Mouse (Mus musculus) c-Kit-positive CD71-positive TER-119-negative erythroid progenitor cells, embryonic 14.5 days (primary cell): ENCODE measurements around the gene Ints11.

ENCODE experiments used
- DNase-seq: peaks from one replicate; pipeline ENCODE4 v3.0.0-alpha.2; 2013; ENCODE audit warnings: low read depth

Ints11 gene

DNA sequence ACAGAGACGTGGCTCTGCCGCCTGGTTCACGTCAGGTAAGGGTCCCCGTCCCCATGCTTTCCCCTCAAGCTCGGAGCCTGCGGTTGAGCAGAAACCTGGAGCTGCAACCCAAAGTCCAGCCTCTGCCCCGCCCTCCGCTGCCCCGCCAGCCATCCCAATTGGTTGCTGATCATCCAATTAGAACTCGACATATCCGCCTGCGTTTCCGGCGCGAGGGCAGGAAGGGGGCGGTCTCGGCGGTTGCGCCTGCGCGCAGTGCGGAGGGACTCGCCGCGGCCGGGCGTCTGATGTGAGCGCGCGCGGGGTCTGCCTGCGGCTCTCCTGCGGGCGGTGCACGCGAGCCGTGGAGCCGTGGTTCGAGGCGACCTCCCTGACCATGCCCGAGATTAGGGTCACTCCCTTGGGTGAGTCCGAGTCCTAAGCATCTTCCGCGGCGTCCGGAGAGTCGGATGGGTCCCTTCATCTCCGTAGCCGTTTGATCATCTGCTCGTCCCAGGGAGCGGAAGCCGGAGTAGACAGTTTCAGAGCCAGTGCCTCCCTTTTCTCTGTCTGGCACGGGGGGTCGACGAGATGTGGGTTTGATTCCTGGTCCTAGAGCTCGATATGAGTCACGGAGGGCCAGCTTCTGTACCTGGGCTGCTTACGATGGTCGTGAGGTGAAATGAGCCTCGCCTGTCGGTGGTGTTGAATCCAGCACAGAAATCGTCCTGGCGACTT is at the start of gene Ints11, which contains the start of gene Cptp:
Gene Ints11 (plus strand): TSS at position 230 of the 717 bp plus-strand sequence.
Gene Cptp (minus strand): TSS at position 124 of the 717 bp plus-strand sequence.
- peak; percentile 93 for DNase-seq

DNA sequence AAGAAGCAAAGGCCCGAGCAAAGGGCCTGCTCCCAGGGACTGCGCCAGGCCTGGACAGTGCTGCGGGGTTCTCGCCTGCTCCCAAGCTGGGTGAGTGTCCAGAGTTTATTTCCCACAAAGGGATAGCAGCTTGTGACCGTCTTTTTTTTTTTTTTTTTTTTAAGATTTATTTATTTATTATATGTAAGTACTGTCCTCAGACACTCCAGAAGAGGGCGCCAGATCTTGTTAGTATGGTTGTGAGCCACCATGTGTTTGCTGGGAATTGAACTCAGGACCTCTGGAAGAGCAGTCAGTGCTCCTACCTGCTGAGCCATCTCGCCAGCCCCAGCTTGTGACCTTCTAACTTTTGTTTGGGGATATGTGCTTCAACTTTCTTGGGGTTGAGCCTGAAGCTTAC is 48.3 kb upstream of the Ints11 start:
- no peak for DNase-seq

DNA sequence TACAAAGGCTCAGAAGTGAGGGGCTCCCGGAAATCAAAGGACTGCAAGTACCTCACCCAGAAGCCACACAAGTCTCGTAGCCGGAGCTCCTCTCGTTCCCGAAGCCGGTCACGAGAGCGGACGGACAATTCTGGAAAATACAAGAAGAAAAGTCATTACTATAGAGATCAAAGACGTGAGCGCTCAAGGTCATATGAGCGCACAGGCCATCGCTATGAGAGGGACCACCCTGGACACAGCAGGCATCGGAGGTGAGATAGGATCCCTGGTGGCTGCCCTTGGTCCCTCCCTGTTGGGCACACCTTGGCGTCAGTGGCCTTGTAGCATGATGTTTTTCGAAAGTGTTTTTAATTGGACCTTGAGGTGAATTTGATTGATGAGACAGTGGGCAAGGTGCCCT is 45.9 kb upstream of the Ints11 start:
- DNase-seq, result no peak

DNA sequence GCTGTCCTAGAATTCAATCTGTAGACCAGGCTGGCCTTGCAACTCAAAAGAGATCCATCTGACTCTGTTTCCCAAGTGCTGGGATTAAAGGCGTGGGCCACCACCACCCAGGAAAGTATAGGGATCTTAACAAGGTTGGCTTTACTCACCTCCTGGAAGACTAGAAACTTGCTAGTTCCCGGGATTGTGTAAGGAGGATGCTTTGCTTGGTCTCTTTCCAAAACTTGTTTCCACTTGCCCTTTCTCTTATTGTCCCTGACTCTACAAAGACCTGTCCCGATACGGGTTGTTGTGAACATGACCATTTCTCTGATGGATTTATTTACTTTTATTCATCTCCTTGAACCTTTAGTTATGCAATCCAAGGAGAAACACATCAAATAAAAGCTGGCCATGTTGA is 39.5 kb upstream of the Ints11 start:
- no peak for DNase-seq

DNA sequence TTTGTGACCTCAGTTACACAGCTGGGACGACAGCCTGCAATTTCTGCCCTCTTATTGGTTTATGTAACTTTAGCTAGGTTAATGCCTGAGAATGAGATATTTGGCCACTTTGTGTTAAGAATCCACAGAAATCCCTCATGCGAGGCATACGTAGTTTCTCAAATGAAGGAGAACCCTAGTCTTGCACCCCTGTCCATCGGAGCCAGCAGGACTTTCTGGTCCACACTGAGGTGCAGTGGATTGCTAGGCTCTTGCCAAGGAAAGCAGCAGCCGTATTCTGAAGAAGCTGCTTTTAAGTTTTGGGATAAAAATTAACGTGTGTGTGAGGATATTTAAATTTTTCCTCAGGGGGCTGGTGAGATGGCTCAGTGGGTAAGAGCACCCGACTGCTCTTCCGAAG is 38.8 kb upstream of the Ints11 start:
- DNase-seq, result no peak

DNA sequence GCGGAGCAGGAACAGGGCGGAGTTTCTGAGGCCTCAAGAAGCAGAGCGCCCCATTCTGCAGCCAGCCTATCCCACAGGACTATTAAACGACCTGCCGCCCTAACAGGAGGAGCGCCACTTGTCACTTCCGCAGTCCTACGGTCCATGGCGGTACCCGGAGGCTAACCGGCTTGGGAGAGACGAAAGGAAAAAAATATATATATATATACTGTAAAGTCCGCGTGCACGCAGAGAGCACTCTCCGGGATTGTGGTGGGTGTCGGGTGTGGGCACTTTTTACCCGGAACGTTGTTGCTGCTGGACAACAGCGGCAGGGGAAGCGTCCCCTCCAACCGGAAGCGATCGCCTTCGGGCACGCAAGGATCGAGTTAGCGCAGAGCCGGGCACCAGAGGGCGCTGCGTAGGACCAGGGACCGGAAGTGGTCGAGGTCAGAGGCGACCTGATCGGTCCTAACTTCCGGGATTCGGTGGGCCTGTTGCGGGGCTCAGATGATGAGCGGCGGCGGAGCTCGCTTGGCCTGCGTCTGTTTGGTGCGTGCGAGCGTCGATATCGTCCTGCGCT is 38.1 kb upstream of the Ints11 start, which contains the start of gene Aurkaip1:
Gene Aurkaip1 (plus strand): TSS at position 68 of the 562 bp plus-strand sequence.
- peak; percentile 95 for DNase-seq

DNA sequence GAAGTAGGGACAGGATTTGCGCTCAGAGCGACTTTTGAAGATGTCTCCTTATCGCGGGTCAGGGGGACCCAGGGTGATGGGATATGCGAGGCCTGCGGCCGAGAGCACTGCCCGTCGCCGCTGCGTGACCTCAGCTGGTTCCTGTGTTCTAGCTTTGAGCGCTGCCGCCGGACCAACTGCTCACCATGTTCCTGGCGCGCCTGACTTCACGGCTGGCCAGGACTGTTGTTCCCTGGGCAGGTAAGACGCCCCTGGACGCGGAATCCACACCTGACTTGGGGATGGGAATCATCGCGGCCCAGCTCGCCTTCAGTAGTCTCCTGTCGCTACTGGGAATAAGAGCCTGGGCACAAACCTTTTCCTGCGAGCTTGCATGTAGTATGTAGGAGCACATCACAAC is 37.5 kb upstream of the Ints11 start:
- DNase-seq, result no peak

DNA sequence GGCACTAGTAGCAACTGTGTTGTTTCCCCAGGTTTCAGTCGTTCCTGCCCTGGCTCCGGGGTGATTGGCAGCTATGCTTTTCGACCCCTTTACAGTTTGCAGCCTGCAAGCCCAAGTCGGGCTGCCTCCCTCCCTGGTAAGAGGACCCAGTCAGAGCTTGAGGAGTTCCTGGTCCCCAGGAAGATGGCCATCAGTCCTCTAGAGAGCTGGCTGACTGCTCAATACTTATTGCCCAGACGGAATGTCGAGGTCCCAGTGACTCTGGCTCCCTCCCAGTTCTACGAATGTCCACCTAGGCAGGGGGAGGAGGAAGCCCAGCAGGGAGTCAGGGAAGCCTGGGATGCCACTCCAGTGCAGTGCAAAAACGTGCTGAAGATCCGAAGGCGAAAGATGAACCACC is 37.0 kb upstream of the Ints11 start:
- no peak for DNase-seq

DNA sequence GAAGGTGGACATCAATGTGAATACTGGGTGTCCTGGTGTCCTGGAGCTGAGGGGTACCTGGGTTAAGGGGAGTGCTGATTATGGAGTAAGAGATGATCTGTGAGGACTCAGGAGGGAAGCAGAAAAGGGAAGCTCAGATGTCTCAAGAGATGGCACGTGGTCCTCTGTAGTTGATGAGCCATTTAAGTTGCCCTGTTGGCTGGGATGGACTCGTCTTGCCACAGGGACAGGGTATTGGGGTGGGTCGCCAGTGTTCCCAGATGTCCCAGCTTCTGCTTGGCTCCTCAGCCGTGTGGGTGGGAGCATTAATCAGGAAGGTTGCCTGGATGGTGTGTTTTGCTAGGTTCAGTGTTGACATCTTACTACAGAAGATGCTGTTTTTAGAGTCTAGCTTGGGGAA is 36.1 kb upstream of the Ints11 start:
- DNase-seq, result no peak

DNA sequence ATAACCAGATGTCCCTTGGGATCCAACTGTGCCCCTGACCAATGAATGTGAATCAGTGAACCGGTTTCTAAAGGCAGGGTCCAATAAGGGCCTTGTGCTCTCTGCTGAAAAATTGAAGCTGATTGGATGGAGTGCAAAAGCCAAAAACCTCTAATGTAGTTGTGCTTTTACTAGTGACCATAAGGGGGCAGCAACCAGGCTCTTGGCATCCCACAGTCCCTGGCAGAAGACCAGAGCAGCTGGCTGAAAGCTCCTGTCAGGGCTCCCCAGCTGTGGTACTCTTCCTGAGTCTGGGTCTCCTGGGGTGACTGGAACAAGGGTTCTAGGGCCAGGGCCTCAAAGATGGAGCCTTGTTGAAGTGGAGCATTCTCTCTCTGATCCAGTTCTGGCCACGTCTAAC is 35.5 kb upstream of the Ints11 start:
- DNase-seq, result peak; percentile 68

DNA sequence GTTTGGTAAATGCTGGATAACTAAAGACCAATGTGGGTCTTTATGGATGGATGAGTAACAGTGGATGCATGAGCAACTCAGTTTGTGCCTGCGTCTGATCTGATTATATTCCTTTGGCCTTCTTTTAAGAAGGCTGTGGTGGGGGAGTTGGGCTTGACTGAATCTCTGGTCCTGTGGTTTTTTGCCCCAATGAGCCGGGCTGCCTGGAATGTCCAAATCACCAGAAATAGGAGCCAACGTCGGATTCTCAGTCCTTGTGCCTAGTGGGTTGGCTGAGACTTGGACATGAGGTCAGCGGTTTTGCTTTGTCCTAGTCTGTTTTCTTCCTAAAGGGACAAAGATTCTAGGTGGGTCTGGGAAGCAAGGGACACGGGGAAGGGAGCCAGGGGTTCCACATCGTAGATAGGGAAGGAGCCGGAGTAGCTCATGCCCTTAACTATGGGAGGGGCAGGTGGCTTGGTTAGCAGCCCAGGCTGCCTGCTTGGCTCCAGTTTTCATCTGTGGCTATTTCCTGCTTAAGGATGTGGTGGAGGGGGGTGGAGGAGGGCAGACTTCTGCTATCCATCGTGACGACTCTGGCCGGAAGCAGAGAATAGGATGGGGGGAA is 31.8 kb upstream of the Ints11 start:
- DNase-seq, result no peak

DNA sequence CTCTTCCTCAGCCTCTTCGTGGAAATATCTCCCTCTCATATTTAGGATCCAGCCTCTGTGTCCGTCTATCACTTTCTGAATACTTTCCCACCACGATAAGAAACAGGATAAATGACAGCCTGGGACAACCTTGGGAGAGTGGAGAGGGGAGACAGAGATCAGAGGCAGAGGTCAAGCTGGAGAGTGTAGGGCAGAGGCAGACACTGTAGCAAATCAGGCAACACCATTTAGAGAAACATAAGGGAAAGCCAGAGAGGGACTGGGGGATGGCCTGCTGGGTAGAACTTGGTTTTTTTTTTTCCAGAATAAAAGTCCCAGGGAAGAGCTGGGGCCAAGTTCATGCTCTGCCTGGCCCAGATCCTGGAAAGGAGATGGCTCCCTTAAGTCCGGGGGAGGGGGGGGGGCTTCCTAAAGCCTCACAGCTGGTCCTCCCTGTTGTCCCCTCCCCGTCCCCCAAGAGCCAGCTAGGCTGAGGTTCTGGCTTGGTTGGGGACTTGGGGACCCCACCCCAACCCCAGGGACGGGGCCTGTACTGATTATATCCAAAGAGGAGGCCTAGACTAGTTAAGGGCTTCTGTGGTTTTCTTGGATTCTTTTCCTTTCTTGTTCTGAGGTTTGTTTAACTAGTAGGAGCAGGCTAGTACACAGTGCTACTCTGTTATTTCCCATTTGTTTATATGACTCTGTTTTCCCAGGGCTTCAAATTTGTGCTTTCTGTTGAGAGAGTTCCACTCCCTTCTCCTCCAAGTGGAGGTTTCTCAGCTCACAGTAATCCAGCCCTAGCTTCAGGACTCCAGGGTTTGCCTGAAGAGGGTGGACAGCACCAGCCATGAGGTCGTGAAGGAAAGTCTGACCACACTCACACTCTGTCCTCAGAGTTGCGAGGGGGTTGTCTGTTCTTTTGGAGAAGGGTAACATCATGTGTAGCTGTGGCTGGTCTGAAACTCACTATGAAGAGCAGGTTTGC is 30.9 kb upstream of the Ints11 start:
- no peak for DNase-seq

DNA sequence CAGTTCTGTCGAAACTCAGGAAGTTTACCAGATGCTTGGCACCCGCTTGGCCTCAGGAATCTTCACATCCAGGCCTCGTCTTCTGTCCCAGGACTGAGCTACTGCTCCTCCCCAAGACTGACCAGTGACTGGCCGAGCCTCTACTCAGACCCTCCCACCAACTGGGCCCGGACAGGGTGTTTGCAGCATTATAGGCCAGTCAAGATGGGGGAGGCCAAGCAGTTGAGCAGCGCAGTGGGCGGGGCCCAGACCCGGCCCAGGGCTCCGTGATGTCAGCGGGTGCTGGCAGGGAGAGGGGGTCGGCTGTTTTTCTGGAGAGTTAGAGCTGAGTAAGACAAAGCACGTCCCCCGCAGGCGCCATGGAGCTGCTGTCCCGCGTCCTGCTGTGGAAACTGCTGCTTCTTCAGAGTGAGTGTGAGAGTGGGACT is 29.8 kb upstream of the Ints11 start, which contains the start of gene Mxra8:
Gene Mxra8 (plus strand): TSS at position 198 of the 428 bp plus-strand sequence.
- no peak for DNase-seq

DNA sequence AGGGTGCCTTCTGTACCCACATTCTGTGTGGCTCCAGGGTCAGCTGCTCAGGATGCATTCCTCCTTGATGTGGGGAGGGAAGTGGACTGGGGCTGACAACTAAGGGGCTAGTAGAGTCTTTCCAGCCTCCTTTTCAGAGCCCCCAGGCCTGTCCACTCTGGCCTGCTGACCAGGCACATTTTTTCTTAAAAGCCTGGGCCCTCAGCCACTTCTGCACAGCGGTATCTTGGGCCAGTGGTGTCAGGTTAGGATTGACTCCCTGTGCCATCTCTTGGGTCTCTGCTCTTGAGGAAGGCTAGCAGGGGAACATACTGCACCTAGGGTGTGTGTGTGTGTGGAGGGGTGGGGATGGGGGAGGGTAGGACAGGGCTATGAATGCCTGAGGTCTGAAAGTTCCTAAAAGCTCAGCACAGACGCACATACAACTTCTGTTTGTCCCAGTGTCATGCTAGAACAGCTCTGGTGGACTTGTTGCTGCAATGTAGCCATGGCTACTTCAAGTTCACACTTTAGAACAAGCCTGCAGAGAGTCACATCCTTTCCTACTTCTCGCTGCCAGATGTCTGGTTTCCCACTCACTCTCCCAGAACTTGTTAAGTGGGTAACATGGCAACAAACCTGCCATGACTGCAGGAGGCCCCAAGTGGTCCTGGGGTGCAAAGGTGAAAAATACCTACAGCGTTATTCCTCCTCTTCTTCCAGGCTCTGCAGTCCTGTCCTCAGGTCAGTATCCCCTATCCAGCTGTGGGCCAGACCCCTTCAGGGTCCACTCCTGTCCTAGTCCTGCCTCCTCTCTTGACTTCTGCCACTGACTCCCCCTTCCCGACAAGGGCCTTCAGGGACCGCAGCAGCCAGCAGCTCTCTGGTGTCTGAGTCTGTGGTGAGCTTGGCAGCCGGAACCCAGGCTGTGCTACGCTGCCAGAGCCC is 29.0 kb upstream of the Ints11 start:
- no peak for DNase-seq

DNA sequence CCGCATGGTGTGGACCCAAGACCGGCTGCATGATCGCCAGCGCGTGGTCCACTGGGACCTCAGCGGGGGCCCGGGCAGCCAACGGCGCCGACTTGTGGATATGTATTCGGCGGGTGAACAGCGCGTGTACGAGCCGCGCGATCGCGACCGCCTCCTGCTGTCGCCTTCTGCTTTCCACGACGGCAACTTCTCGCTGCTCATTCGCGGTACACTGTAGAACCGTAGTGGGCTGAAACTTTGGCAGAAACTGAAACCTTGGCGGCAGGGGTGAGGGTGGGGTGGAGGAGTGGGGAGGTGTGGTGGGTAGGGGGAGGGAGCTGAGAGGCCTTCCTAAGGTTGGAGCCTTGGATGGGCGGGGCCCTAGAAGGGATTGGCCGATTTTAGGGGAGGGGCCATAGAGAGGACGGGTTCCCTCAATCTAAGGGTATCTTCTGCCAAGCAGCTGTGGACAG is 28.3 kb upstream of the Ints11 start:
- peak; percentile 73 for DNase-seq

DNA sequence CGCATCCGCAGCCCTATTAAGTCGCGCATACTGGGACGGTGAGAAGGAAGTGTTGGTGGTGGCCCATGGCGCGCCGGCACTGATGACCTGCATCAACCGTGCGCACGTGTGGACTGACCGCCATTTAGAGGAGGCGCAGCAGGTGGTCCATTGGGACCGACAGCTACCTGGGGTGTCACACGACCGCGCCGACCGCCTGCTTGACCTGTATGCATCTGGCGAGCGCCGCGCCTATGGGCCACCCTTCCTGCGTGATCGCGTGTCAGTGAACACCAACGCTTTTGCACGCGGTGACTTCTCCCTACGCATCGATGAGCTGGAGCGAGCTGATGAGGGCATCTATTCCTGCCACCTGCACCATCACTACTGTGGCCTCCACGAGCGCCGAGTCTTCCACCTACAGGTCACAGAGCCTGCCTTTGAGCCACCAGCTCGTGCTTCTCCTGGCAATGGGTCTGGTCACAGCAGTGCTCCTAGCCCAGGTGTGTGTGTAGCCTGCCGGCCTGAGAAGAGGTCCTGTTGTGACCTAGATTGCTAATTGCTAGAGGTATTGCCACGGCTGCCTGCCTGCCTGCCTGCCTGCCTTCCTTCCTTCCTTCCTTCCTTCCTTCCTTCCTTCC is 27.6 kb upstream of the Ints11 start:
- DNase-seq, result no peak

DNA sequence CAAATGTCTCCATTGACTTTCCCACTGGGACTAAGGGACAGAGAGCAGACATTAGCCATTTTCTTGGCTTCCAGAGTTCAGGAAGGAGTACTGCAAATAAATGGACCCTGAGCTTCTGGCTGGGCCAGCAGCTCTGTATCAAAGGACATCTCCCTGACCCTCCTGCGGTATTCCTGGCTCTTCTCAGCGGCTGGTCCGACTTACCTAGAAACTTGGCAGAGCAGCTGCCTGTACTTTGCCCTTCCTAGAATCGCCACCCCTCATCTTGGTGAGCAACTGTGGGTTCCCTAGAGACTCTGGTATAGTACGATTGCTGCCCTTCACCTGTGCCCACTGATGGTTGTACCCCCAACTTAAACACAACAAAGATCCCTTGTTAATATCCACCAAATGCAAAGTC is 26.1 kb upstream of the Ints11 start:
- no peak for DNase-seq

DNA sequence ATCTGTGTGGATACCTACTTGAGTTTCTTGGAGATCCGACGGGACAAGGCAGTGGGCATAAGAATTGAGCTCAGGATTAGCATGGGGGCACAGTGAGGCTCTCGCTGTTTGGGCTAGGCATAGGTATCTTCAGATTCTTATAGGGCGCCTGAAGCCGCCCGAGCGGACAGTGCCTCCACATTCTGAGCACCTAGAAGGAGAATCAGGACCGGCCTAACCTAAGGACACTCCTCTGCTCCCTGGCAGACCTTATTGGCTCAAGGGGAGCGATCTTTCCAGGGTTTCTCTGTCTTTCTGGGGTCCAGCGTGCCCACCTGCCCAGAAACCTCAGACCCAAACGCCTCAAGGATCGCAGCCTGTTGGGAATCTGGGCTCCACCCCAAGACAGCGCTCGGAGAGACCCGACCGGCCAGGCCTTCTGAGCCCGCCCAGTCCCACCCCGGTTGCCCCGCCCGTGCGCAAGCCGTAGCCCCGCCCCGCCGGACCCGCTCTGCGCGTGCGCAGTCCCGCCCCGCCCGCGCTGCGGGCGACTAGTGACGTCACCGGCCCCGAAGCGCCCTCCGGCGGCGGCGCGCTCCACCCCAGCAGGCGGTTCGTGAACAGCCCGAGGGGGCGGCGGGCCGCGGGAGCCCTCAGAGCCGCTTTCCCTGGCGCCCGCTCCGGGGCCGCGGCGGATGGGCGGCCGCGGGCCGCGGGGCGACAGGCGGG is 22.3 kb upstream of the Ints11 start, which contains the start of gene Dvl1:
Gene Dvl1 (plus strand): TSS at position 532 of the 708 bp plus-strand sequence.
- no peak for DNase-seq

DNA sequence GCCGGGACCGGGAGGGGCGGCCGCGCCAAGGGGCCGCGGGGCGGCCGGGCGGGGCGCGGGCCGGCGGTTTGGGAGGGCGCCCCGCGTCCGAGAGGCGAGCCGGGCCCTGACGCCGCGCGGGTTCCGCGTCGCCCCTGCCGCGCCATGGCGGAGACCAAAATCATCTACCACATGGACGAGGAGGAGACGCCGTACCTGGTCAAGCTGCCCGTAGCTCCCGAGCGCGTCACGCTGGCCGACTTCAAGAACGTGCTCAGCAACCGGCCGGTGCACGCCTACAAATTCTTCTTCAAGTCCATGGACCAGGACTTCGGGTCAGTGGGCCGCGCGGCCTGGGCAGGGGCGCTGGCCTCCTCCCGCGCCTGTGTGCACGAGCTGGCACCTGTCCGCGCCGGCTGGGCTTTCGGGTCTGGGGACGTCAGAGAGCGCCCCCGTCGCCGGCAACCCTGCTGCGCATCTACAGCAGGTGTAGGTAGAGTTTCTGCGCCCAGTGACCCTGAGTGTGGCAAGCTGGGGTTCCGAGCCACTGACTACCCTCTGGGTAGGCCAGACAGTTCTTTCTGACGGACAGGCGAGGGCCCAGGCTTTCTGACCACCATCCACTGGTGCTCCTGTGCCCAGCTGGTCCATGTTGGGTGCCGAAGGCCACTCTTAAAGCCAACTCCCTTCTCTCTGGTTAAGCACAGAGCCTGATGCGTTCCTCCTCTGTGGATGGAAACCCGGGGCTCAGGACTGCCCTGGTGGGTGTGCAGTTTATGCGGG is 21.6 kb upstream of the Ints11 start:
- DNase-seq, result no peak
